Mouse (Mus musculus) lung, embryonic 16.5 days (tissue): ENCODE results near the gene Neu4. TPM values are rescaled to one million over a fixed set of nuclear protein-coding genes. Genes with fewer than 3 reads are reported as not detected.
"Not testable (repeated sequence)": the region's sequence is repeated elsewhere in the genome, so short reads cannot be mapped to it uniquely, and the experiment has no call there.

Experiments used
- ATAC-seq: fragments of 200-750 bp; cut with Nextera tagmentation; 2 replicates; pipeline ENCODE4 v1.8.0; 2017; ENCODE audit warnings: low read depth, mild to moderate bottlenecking, moderate library complexity
- H3K27ac ChIP-seq: fragments of 300-500 bp; sonication (generic); 2 replicates; pipeline ENCODE4 v1.5.1; 2014; ENCODE audit warnings: mild to moderate bottlenecking, control low read depth, low read length
- H3K27me3 ChIP-seq: fragments of 300-500 bp; sonication (generic); 2 replicates; pipeline ENCODE4 v1.6.1; 2014; ENCODE audit warnings: low read depth, low read length, mixed read lengths; ENCODE audit not compliant: control insufficient read depth, insufficient read depth
- H3K36me3 ChIP-seq: fragments of 300-500 bp; sonication (generic); 2 replicates; pipeline ENCODE4 v1.6.1; 2014; ENCODE audit warnings: low read length; ENCODE audit not compliant: control insufficient read depth, insufficient read depth
- H3K4me1 ChIP-seq: fragments of 300-500 bp; sonication (generic); replicated peaks from 2 replicates; pipeline ENCODE4 v1.6.1; 2014; ENCODE audit warnings: low read length, mixed read lengths; ENCODE audit not compliant: control insufficient read depth, insufficient read depth
- H3K4me2 ChIP-seq: fragments of 300-500 bp; sonication (generic); 2 replicates; pipeline ENCODE4 v1.6.1; 2014; ENCODE audit warnings: low read depth, low read length, control low read depth
- H3K4me3 ChIP-seq: fragments of 300-500 bp; sonication (generic); 2 replicates; pipeline ENCODE4 v1.5.1; 2014; ENCODE audit warnings: mild to moderate bottlenecking, low read length, control low read depth
- H3K9ac ChIP-seq: fragments of 300-500 bp; sonication (generic); 2 replicates; pipeline ENCODE4 v1.6.1; 2014; ENCODE audit warnings: low read length, control low read depth
- H3K9me3 ChIP-seq: fragments of 300-500 bp; sonication (generic); 2 replicates; pipeline ENCODE4 v1.6.1; 2016; ENCODE audit warnings: low read length; ENCODE audit not compliant: control insufficient read depth
- WGBS: fragments of 180-500 bp; shearing (Covaris S2); extraction: QIAGEN DNeasy Blood & Tissue Kit; methylation state at CpG from one replicate; pipeline ENCODE4 v1.1.7; 2014; 5-methylcytosine and 5-hydroxymethylcytosine counted together
- polyA plus RNA-seq: library from polyadenylated mRNA; unstranded; fragments of >200 nt; fragmentation: Nextera tagmentation; extraction: Ambion mirVana; gene quantifications from 2 replicates; pipeline ENCODE4 v1.2.1, GENCODE M21; 2015

Neu4 gene
- polyA plus RNA-seq, 1 experiment from 2014 or later, result not detected

DNA sequence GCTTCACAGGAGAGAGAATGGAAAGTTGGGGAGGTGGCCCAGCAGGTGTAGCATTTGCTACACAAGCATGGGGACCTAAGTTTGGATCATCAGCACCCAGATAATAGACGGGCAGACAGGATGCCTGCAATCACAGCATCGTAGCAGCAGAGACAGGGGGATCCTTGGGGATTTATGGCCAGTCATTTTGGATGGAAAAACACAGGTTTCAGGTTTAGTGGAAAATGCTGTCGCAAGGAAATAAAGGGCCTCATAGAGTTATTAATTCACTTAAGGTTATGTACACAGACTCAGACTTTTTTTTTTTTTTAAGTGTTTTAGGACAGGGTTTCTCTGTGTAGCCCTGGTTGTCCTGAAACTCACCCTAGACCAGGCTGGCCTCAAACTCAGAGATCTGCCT lies 25.3 kb downstream of the Neu4 start:
- 63% methylated on average over 3 of the region's 3 CpGs for WGBS
- H3K4me1 ChIP-seq, result no peaks in the 10 kb centered on the region

DNA sequence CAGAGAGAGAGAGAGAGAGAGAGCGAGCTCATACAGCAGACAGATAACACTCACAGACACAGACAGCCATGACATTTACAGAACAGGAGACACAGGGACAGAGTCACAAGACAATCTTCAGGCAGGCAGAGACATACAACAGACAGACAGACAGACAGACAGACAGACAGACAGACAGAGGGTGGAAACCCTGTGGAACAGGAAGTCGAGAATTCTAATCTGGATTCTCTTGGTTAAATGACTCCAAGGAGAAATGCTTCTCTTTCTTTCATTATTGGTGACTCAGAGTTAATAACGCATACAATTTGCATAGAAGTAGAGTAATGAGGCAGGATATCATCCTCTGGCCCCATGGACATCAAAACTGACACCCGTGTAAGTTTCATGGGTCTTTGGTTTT lies 26.3 kb downstream of the Neu4 start:
- Histone ChIP-seq H3K27ac (no peak overlapping the region), H3K9ac (no peak overlapping the region), H3K4me3 (no peak overlapping the region), H3K9me3 (no peaks in the 10 kb centered on the region), H3K4me2 (no peak overlapping the region), H3K36me3 (no peaks in the 10 kb centered on the region), H3K27me3 (no peaks in the 10 kb centered on the region), H3K4me1 (no peaks in the 10 kb centered on the region)
- 71% methylated on average over 4 of the region's 4 CpGs for WGBS
- no peak for ATAC-seq

More for the DNA sequence above, 25.3 kb downstream of the Neu4 start:
- Histone ChIP-seq H3K4me3 (no peak overlapping the region), H3K9me3 (no peaks in the 10 kb centered on the region), H3K4me2 (no peak overlapping the region), H3K27ac (no peak overlapping the region), H3K36me3 (no peaks in the 10 kb centered on the region), H3K9ac (no peak overlapping the region), H3K27me3 (no peaks in the 10 kb centered on the region)
- no peak for ATAC-seq

DNA sequence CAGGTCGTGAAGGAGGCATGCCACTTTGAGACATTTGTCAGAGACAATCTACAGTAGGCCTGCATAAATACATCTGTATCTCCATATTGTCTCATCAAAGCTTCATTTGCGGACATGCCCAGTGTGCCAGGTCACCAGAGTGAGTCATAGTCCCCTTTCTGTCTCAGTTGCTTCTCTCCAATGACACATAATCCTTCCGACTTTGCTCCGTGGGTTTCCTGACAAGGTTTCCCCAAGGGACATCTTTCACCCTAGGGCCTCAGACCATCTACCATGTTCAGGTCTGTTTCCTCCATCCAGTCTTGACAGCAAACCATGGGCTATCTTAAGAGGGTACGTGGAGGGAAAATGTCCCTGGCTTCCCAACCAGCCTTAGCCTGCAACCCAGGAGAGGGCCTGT lies 30.9 kb downstream of the Neu4 start:
- no peak overlapping the region for H3K9ac ChIP-seq
- no peaks in the 10 kb centered on the region for H3K9me3 ChIP-seq
- no peak overlapping the region for H3K4me3 ChIP-seq
- no peaks in the 10 kb centered on the region for H3K36me3 ChIP-seq
- no peak for ATAC-seq
- no peaks in the 10 kb centered on the region for H3K27me3 ChIP-seq
- 81% methylated on average over 5 of the region's 5 CpGs for WGBS
- no peak overlapping the region for H3K27ac ChIP-seq
- no peak overlapping the region for H3K4me2 ChIP-seq
- no peaks in the 10 kb centered on the region for H3K4me1 ChIP-seq

DNA sequence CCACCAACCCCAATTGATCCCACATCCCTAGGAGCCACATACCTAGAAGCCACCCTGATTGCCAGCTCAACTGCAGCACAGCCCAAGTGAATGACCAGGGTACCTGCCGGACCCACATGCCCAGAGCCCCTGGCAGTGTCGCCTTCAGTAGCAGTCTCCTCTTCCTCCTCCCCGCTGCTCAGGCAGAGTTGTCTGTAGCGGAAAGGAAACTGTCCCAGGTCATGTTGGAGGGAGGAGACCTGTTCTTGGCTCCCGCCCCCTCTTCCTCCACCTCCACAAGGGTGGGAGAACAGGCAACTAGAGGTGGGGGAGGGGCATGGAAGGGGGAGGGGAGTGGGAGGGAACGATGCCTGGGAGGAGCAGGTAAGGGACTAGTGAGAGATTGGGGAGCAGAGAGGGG lies 32.1 kb downstream of the Neu4 start, which contains the start of gene Pdcd1:
Gene Pdcd1 (minus strand): TSS at position 181 of the 400 bp plus-strand sequence.
- ATAC-seq, result no peak; the same call in 1 of the 2 replicates
- Histone ChIP-seq H3K27ac (no peak within 1 kb of the TSS), H3K4me1 (no peaks in the 10 kb centered on the region), H3K27me3 (no peaks in the 10 kb centered on the region), H3K4me2 (no peak within 1 kb of the TSS), H3K9ac (no peak within 1 kb of the TSS), H3K36me3 (no peaks in the 10 kb centered on the region), H3K9me3 (no peaks in the 10 kb centered on the region), H3K4me3 (no peak within 1 kb of the TSS)
- 51% methylated on average over 6 of the region's 6 CpGs for WGBS

DNA sequence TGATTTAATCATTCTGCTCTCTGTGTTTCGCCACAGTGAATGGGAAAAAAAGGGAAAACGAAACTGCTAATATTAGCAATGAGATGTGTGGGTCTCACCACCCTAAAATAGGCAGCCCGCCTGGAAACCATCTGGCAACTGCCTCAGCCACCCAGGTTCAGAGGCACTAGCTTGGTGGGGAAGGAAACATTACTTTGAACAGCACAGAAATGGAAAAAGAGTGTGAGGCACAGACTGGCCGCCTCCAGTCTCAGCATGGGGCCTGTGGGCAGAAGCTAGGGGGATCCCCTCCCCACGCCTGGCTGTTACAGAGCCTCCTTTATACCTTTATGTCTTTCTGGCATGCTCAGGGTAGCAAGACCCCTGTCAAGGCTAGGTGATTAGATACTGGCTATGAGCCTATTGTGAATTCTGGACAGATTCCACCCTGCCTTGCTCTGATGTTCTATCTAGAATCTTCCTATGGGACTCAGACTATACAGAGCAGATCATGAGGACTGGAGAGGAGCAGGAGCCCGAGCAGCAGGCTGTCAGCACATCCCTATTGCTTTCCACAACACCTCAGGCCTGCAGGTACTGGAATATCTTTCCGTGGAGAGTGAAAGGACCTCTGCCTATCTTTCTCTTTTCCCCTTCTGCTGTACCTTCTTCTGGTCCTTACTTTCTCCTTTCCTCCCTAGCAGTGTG lies 33.4 kb downstream of the Neu4 start:
- Histone ChIP-seq H3K4me2 (no peak overlapping the region), H3K27ac (no peak overlapping the region), H3K27me3 (no peaks in the 10 kb centered on the region), H3K9me3 (no peaks in the 10 kb centered on the region), H3K36me3 (no peaks in the 10 kb centered on the region), H3K4me1 (no peaks in the 10 kb centered on the region), H3K9ac (no peak overlapping the region), H3K4me3 (no peak overlapping the region)
- no peak for ATAC-seq
- WGBS, result 74% methylated on average over 7 of the region's 7 CpGs

DNA sequence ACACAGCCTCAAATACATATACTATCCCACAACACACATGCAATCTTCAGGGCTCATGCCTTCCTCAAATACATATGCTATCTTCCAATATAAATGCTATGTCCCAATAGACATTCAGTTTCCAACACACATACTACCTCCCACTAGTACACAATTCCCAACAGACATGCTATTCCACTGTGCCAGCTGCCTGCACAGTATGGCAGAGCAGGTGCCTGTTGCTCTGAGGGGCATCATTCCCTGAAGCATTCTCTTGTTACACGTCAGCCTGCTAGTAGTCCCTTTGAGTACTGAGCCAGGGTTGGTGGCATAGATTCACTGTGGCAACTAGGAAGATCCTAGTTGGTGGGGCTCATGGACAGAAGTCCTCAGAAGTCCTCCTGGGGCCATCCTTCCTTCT lies 34.2 kb downstream of the Neu4 start:
- no peaks in the 10 kb centered on the region for H3K36me3 ChIP-seq
- no peaks in the 10 kb centered on the region for H3K4me1 ChIP-seq
- no peak overlapping the region for H3K4me2 ChIP-seq
- no peaks in the 10 kb centered on the region for H3K27me3 ChIP-seq
- H3K4me3 ChIP-seq, result no peak overlapping the region
- ATAC-seq, result no peak
- WGBS, result 84% methylated on average over 1 of the region's 1 CpGs
- no peaks in the 10 kb centered on the region for H3K9me3 ChIP-seq
- no peak overlapping the region for H3K27ac ChIP-seq
- H3K9ac ChIP-seq, result no peak overlapping the region

DNA sequence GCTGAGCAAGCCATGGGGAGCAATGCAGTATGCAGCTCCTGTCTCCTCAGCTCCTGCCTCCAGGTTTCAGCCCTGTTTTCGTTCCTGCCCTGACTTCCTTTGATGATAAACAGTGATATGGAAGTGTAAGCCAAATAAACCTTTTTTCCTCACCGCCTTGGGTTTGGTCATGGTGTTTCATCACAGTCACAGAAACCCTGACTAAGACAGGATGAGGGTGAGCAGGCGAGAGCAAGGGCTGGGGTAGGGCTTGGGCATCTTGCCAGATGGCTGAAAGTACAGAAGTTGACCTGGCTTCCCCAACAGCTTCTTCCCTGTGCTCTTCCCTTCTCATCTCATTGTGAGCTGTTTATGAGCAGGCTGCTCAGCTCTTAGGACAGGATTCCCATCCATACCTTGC lies 35.7 kb downstream of the Neu4 start:
- no peaks in the 10 kb centered on the region for H3K27me3 ChIP-seq
- no peaks in the 10 kb centered on the region for H3K9me3 ChIP-seq
- no peak overlapping the region for H3K4me2 ChIP-seq
- no peak overlapping the region for H3K9ac ChIP-seq
- 20% methylated on average over 3 of the region's 3 CpGs for WGBS
- no peaks in the 10 kb centered on the region for H3K4me1 ChIP-seq
- no peaks in the 10 kb centered on the region for H3K36me3 ChIP-seq
- H3K4me3 ChIP-seq, result no peak overlapping the region
- H3K27ac ChIP-seq, result no peak overlapping the region
- ATAC-seq, result no peak

DNA sequence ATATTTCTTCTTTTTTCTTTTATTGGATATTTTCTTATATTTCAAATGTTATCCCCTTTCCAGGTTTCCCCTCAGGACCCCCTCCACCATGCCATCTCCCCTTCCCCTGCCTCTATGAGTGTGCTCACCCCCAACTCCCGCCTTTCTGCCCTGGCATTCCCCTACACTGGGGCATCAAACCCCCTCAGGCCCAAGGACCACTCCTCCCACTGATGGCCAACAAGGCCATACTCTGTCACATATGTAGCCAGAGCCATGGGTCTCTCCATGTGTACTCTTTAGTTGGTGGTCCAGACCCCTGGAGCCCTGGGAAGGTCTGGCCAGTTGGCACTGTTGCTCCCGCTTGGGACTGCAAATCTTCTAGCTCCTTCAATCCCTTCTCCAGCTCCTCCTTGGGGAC lies 37.1 kb downstream of the Neu4 start:
- 88% methylated on average over 2 of the region's 2 CpGs for WGBS
- no peaks in the 10 kb centered on the region for H3K36me3 ChIP-seq
- H3K9ac ChIP-seq, result no peak overlapping the region
- no peaks in the 10 kb centered on the region for H3K4me1 ChIP-seq
- no peak for ATAC-seq
- no peak overlapping the region for H3K4me2 ChIP-seq
- no peaks in the 10 kb centered on the region for H3K9me3 ChIP-seq
- no peak overlapping the region for H3K4me3 ChIP-seq
- no peak overlapping the region for H3K27ac ChIP-seq
- no peaks in the 10 kb centered on the region for H3K27me3 ChIP-seq

DNA sequence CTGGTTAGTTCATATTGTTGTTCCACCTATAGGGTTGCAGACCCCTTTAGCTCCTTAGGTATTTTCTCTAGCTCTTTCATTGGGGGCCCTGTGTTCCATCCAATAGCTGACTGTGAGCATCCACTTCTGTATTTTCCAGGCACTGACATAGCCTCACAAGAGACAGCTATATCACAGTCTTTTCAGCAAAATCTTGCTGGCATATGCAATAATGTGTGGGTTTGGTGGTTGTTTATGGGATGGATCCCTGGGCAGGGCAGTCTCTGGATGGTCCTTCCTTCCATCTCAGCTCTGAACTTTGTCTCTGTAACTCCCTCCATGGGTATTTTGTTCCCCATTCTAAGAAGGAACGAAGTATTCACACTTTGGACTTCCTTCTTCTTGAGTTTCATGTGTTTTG lies 38.0 kb downstream of the Neu4 start:
- H3K9me3 ChIP-seq, H3K9ac ChIP-seq, H3K27me3 ChIP-seq, ATAC-seq, H3K4me2 ChIP-seq, H3K4me3 ChIP-seq, H3K4me1 ChIP-seq, H3K27ac ChIP-seq, H3K36me3 ChIP-seq: not testable (repeated sequence)
- 72% methylated on average over 1 of the region's 1 CpGs for WGBS

DNA sequence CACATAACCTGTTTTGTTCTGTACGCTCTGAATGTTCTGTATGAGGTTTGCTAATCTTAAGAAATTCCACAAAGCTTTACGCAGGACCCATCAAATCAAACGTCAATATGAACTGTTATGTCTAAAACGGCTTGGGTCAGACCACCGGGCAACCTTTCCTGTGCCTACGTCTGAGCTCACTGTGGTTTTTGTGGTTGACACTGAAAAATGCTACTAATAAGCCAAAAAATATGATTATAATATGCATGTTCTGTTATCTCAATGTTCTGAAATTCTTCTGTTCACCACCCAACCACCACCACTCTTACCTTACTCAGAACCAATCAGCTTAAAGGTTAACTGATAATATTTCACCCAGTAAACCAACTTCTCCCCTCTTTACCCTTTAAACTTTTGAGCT lies 54.5 kb downstream of the Neu4 start:
- no peak for ATAC-seq
- H3K27ac ChIP-seq, result no peak overlapping the region
- 80% methylated on average over 6 of the region's 6 CpGs for WGBS

More for the DNA sequence above, 54.5 kb downstream of the Neu4 start:
- no peak overlapping the region for H3K9ac ChIP-seq
- H3K4me1 ChIP-seq, result no peaks in the 10 kb centered on the region
- no peak overlapping the region for H3K4me2 ChIP-seq
- no peak overlapping the region for H3K4me3 ChIP-seq
- H3K27me3 ChIP-seq, result no peaks in the 10 kb centered on the region
- H3K36me3 ChIP-seq, result no peaks in the 10 kb centered on the region
- no peaks in the 10 kb centered on the region for H3K9me3 ChIP-seq
